Mouse (Mus musculus): ENCODE results near the gene Vpreb2. TPM values are rescaled to one million over a fixed set of nuclear protein-coding genes. Genes with fewer than 3 reads are reported as not detected.

The Vpreb2 gene
- not detected in 2 replicates for polyA plus RNA-seq (2015; fragmentation: Nextera tagmentation; extraction: Ambion mirVana)

- Histone ChIP-seq H3K27me3 (no peaks in the 10 kb centered on the region), H3K4me3 (replicated peaks) (no peak within 1 kb of the TSS), H3K36me3 (no peaks in the 10 kb centered on the region), H3K4me2 (replicated peaks) (no peak within 1 kb of the TSS), H3K9me3 (no peaks in the 10 kb centered on the region), H3K9ac (replicated peaks) (no peak within 1 kb of the TSS), H3K27ac (no peak within 1 kb of the TSS), H3K4me1 (replicated peaks) (no peaks in the 10 kb centered on the region)
- no peak for ATAC-seq
- 50% methylated on average over 1 of the region's 1 CpGs for WGBS
Observed at GRCm38 (mm10) chr16:17980128-17980527, at the start of gene Vpreb2. Gene Vpreb2, plus strand, starts transcription at chr16:17980428.

- H3K27ac ChIP-seq = no peak overlapping the region
- peaks cover 13% of the 10 kb centered on the region for H3K4me1 ChIP-seq (replicated peaks)
- no peaks in the 10 kb centered on the region for H3K9me3 ChIP-seq
- H3K4me2 ChIP-seq (replicated peaks) = no peak overlapping the region
- H3K36me3 ChIP-seq = no peaks in the 10 kb centered on the region
- ATAC-seq = no peak
- no peak overlapping the region for H3K4me3 ChIP-seq (replicated peaks)
- peaks cover 12% of the 10 kb centered on the region for H3K27me3 ChIP-seq
- H3K9ac ChIP-seq (replicated peaks) = no peak overlapping the region
- 67% methylated on average over 5 of the region's 5 CpGs for WGBS
Observed at GRCm38 (mm10) chr16:17931906-17932460, 48.2 kb upstream of the Vpreb2 start.

GRCm38 (mm10) chr16:17933594-17934444 lies 46.4 kb upstream of the Vpreb2 start:
- ATAC-seq = no peak
- no peaks in the 10 kb centered on the region for H3K36me3 ChIP-seq
- H3K4me3 ChIP-seq (replicated peaks) = no peak overlapping the region
- no peak overlapping the region for H3K4me2 ChIP-seq (replicated peaks)
- 72% methylated on average over 9 of the region's 9 CpGs for WGBS
- H3K27ac ChIP-seq = no peak overlapping the region
- no peaks in the 10 kb centered on the region for H3K9me3 ChIP-seq
- no peak overlapping the region for H3K9ac ChIP-seq (replicated peaks)
- peaks cover 9% of the 10 kb centered on the region; the same call in 1 of the 2 replicates for H3K4me1 ChIP-seq (replicated peaks)
- H3K27me3 ChIP-seq = peaks cover 27% of the 10 kb centered on the region

- Histone ChIP-seq H3K9me3 (no peaks in the 10 kb centered on the region), H3K27me3 (peaks cover 27% of the 10 kb centered on the region), H3K4me3 (replicated peaks) (no peak overlapping the region), H3K9ac (replicated peaks) (no peak overlapping the region), H3K4me2 (replicated peaks) (no peak overlapping the region), H3K36me3 (no peaks in the 10 kb centered on the region), H3K4me1 (replicated peaks) (0 out of 2 replicates have a peak, but pooled peaks cover 4% of the 10 kb centered on the region), H3K27ac (no peak overlapping the region)
- ATAC-seq = no peak
- WGBS = 73% methylated on average over 3 of the region's 3 CpGs
Observed at GRCm38 (mm10) chr16:17934445-17934910, 45.8 kb upstream of the Vpreb2 start.

- H3K27me3 ChIP-seq = peaks cover 27% of the 10 kb centered on the region
- 0 out of 2 replicates have a peak, but pooled peaks cover 4% of the 10 kb centered on the region for H3K4me1 ChIP-seq (replicated peaks)
- no peaks in the 10 kb centered on the region for H3K9me3 ChIP-seq
- no peaks in the 10 kb centered on the region for H3K36me3 ChIP-seq
- H3K9ac ChIP-seq (replicated peaks) = no peak overlapping the region
- H3K4me3 ChIP-seq (replicated peaks) = no peak overlapping the region
- no peak overlapping the region for H3K4me2 ChIP-seq (replicated peaks)
- H3K27ac ChIP-seq = no peak overlapping the region
- WGBS = 85% methylated on average over 10 of the region's 10 CpGs
- ATAC-seq = no peak
Observed at GRCm38 (mm10) chr16:17936776-17937175, 43.5 kb upstream of the Vpreb2 start.

GRCm38 (mm10) chr16:17938187-17938586 lies 42.0 kb upstream of the Vpreb2 start:
- ATAC-seq = no peak
- H3K4me3 ChIP-seq (replicated peaks) = no peak overlapping the region
- no peak overlapping the region for H3K27ac ChIP-seq
- H3K9me3 ChIP-seq = no peaks in the 10 kb centered on the region
- H3K36me3 ChIP-seq = no peaks in the 10 kb centered on the region
- WGBS = 78% methylated on average over 7 of the region's 7 CpGs
- H3K4me1 ChIP-seq (replicated peaks) = 0 out of 2 replicates have a peak, but pooled peaks cover 4% of the 10 kb centered on the region
- H3K9ac ChIP-seq (replicated peaks) = no peak overlapping the region
- no peak overlapping the region for H3K4me2 ChIP-seq (replicated peaks)
- H3K27me3 ChIP-seq = peaks cover 27% of the 10 kb centered on the region

GRCm38 (mm10) chr16:17938821-17939220 lies 41.4 kb upstream of the Vpreb2 start:
- H3K9me3 ChIP-seq = no peaks in the 10 kb centered on the region
- no peak overlapping the region for H3K4me2 ChIP-seq (replicated peaks)
- WGBS = 8% methylated on average over 7 of the region's 7 CpGs
- peaks cover 25% of the 10 kb centered on the region; the same call in 1 of the 2 replicates for H3K27me3 ChIP-seq
- H3K36me3 ChIP-seq = no peaks in the 10 kb centered on the region
- no peak overlapping the region for H3K9ac ChIP-seq (replicated peaks)
- no peak overlapping the region for H3K27ac ChIP-seq
- H3K4me1 ChIP-seq (replicated peaks) = 0 out of 2 replicates have a peak, but pooled peaks cover 4% of the 10 kb centered on the region
- no peak overlapping the region for H3K4me3 ChIP-seq (replicated peaks)
- ATAC-seq = peak; percentile 86

- Histone ChIP-seq H3K27ac (no peak overlapping the region), H3K4me3 (replicated peaks) (no peak overlapping the region), H3K9ac (replicated peaks) (no peak overlapping the region), H3K4me2 (replicated peaks) (no peak overlapping the region), H3K9me3 (no peaks in the 10 kb centered on the region), H3K36me3 (no peaks in the 10 kb centered on the region), H3K27me3 (peaks cover 25% of the 10 kb centered on the region; the same call in 1 of the 2 replicates), H3K4me1 (replicated peaks) (0 out of 2 replicates have a peak, but pooled peaks cover 4% of the 10 kb centered on the region)
- 56% methylated on average over 9 of the region's 9 CpGs for WGBS
- 0 out of 2 replicates have a peak, but pooled peaks have one; percentile 27 for ATAC-seq
Observed at GRCm38 (mm10) chr16:17939255-17939751, 40.9 kb upstream of the Vpreb2 start.

- WGBS = 66% methylated on average over 8 of the region's 8 CpGs
- no peaks in the 10 kb centered on the region for H3K36me3 ChIP-seq
- no peak for ATAC-seq
- H3K9ac ChIP-seq (replicated peaks) = no peak overlapping the region
- no peak overlapping the region for H3K4me3 ChIP-seq (replicated peaks)
- H3K27me3 ChIP-seq = 0 out of 2 replicates have a peak, but pooled peaks cover 4% of the 10 kb centered on the region
- no peak overlapping the region for H3K27ac ChIP-seq
- no peaks in the 10 kb centered on the region for H3K9me3 ChIP-seq
- no peak overlapping the region for H3K4me2 ChIP-seq (replicated peaks)
- 0 out of 2 replicates have a peak, but pooled peaks cover 4% of the 10 kb centered on the region for H3K4me1 ChIP-seq (replicated peaks)
Observed at GRCm38 (mm10) chr16:17943466-17943865, 36.8 kb upstream of the Vpreb2 start.

GRCm38 (mm10) chr16:17945081-17945831 lies 35.0 kb upstream of the Vpreb2 start:
- Histone ChIP-seq H3K9ac (replicated peaks) (no peak overlapping the region), H3K27ac (no peak overlapping the region), H3K36me3 (no peaks in the 10 kb centered on the region), H3K27me3 (0 out of 2 replicates have a peak, but pooled peaks cover 3% of the 10 kb centered on the region), H3K9me3 (no peaks in the 10 kb centered on the region), H3K4me3 (replicated peaks) (no peak overlapping the region), H3K4me2 (replicated peaks) (no peak overlapping the region), H3K4me1 (replicated peaks) (peaks cover 16% of the 10 kb centered on the region)
- WGBS = 63% methylated on average over 7 of the region's 7 CpGs
- no peak for ATAC-seq

- H3K27me3 ChIP-seq = 0 out of 2 replicates have a peak, but pooled peaks cover 3% of the 10 kb centered on the region
- peaks cover 23% of the 10 kb centered on the region for H3K4me1 ChIP-seq (replicated peaks)
- peak; percentile 98 for ATAC-seq
- no peak overlapping the region for H3K4me2 ChIP-seq (replicated peaks)
- no peaks in the 10 kb centered on the region for H3K9me3 ChIP-seq
- 21% methylated on average over 2 of the region's 2 CpGs for WGBS
- peak overlapping the region; percentile 88 for H3K27ac ChIP-seq
- H3K36me3 ChIP-seq = no peaks in the 10 kb centered on the region
- no peak overlapping the region for H3K9ac ChIP-seq (replicated peaks)
- H3K4me3 ChIP-seq (replicated peaks) = no peak overlapping the region
Observed at GRCm38 (mm10) chr16:17949421-17949877, 30.8 kb upstream of the Vpreb2 start.
